Mouse (Mus musculus) intestine, postnatal 0 days (tissue): Measurements from ENCODE around the gene Grk5. TPM values are rescaled to one million over a fixed set of nuclear protein-coding genes. Genes with fewer than 3 reads are reported as not detected.

ENCODE experiments used
- ATAC-seq: fragments of 200-750 bp; cut with Nextera tagmentation; 2 replicates; pipeline ENCODE4 v1.8.0; 2017; ENCODE audit warnings: mild to moderate bottlenecking, moderate TSS enrichment, moderate library complexity
- H3K27ac ChIP-seq: fragments of 300-500 bp; sonication (generic); 2 replicates; pipeline ENCODE4 v1.5.1; 2014; ENCODE audit warnings: mild to moderate bottlenecking, low read depth, low read length, moderate library complexity
- H3K27me3 ChIP-seq: fragments of 300-500 bp; sonication (generic); replicated peaks from 2 replicates; pipeline ENCODE4 v1.6.1; 2014; ENCODE audit warnings: low read length, mixed read lengths; ENCODE audit not compliant: control insufficient read depth, insufficient read depth
- H3K36me3 ChIP-seq: fragments of 300-500 bp; sonication (generic); 2 replicates; pipeline ENCODE4 v1.6.1; 2014; ENCODE audit warnings: mild to moderate bottlenecking, moderate library complexity; ENCODE audit not compliant: control insufficient read depth, insufficient read depth
- H3K4me1 ChIP-seq: fragments of 300-500 bp; sonication (generic); replicated peaks from 2 replicates; pipeline ENCODE4 v1.6.1; 2014; ENCODE audit warnings: antibody characterized with exemption, low read length, mixed read lengths; ENCODE audit not compliant: control insufficient read depth, insufficient read depth
- H3K4me2 ChIP-seq: fragments of 300-500 bp; sonication (generic); replicated peaks from 2 replicates; pipeline ENCODE4 v1.6.1; 2014; ENCODE audit warnings: low read depth, mild to moderate bottlenecking, moderate library complexity
- H3K4me3 ChIP-seq: fragments of 300-500 bp; sonication (generic); 2 replicates; pipeline ENCODE4 v1.5.1; 2014; ENCODE audit warnings: low read depth, low read length
- H3K9ac ChIP-seq: fragments of 300-500 bp; sonication (generic); 2 replicates; pipeline ENCODE4 v1.6.1; 2014; ENCODE audit warnings: mild to moderate bottlenecking, low read depth, low read length
- H3K9me3 ChIP-seq: fragments of 300-500 bp; sonication (generic); 2 replicates; pipeline ENCODE4 v1.6.1; 2016; ENCODE audit warnings: mixed run types; ENCODE audit not compliant: control insufficient read depth
- CTCF ChIP-seq: sonication (generic); IDR thresholded peaks from 2 replicates; pipeline ENCODE4 v1.5.1; 2016; ENCODE audit warnings: low read depth, mild to moderate bottlenecking, control low read depth, antibody characterized with exemption, moderate library complexity
- WGBS: fragments of 180-500 bp; shearing (Covaris S2); extraction: QIAGEN DNeasy Blood & Tissue Kit; methylation state at CpG from one replicate; pipeline ENCODE4 v1.1.7; 2014; 5-methylcytosine and 5-hydroxymethylcytosine counted together
- polyA plus RNA-seq: library from polyadenylated mRNA; unstranded; fragments of >200 nt; fragmentation: Nextera tagmentation; extraction: Ambion mirVana; gene quantifications from 2 replicates; pipeline ENCODE4 v1.2.1, GENCODE M21; 2015

The Grk5 gene
- polyA plus RNA-seq, 1 experiment from 2014 or later = 1.2 TPM

GRCm38 (mm10) chr19:61009266-61009665, 119.7 kb downstream of the Grk5 start:
- H3K4me1 ChIP-seq = no peaks in the 10 kb centered on the region
- no peaks in the 10 kb centered on the region for H3K27me3 ChIP-seq
- H3K4me2 ChIP-seq = no peak overlapping the region
- H3K4me3 ChIP-seq = no peak overlapping the region
- WGBS = 93% methylated on average over 2 of the region's 2 CpGs
- H3K9ac ChIP-seq = no peak overlapping the region
- no peak for ATAC-seq
- no peak overlapping the region for H3K27ac ChIP-seq
- H3K9me3 ChIP-seq = no peaks in the 10 kb centered on the region
- no peak for TF ChIP-seq CTCF
- H3K36me3 ChIP-seq = no peaks in the 10 kb centered on the region

DNA sequence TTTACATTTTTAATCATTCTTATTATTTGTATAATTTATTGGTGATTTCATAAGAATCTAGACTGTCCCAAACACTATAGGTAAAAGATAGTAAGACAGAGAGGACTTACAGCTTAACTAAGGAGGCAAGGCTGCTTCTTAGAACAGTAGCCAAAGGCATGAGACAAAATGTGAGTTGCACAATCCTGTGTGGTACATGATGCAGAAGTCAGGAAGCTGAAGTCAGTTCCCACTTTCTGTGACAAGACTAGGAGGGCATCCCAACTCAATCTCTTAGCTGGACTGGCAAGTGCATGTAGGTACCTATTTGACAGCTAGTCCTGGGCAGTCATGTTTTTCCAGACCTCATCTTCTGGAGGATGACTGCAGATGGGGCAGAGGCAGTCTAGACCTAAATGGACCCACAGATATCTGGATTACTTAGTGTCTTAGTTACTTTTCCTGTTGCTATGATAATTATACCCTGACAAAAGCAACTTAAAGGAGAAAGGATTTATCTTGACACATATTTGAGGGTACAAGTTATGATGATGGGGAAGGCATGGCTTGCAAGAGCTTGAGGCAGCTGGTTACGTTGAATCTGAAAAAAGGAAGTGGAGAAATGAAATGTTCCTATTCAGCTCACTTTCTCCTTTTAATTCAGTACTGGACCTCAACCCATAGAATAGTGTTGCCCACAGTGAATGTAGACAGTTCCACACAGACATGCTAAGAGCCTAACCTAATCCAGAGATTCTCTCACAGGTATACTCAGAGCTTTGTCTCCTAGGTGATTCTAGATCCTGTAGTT, 128.1 kb downstream of the Grk5 start:
- no peaks in the 10 kb centered on the region for H3K4me1 ChIP-seq
- no peaks in the 10 kb centered on the region for H3K9me3 ChIP-seq
- no peak overlapping the region for H3K4me3 ChIP-seq
- no peak for ATAC-seq
- H3K4me2 ChIP-seq = no peak overlapping the region
- TF ChIP-seq CTCF = no peak
- no peaks in the 10 kb centered on the region for H3K27me3 ChIP-seq
- H3K36me3 ChIP-seq = no peaks in the 10 kb centered on the region
- H3K9ac ChIP-seq = no peak overlapping the region
- no peak overlapping the region for H3K27ac ChIP-seq
- WGBS = 92% methylated on average over 1 of the region's 1 CpGs

DNA sequence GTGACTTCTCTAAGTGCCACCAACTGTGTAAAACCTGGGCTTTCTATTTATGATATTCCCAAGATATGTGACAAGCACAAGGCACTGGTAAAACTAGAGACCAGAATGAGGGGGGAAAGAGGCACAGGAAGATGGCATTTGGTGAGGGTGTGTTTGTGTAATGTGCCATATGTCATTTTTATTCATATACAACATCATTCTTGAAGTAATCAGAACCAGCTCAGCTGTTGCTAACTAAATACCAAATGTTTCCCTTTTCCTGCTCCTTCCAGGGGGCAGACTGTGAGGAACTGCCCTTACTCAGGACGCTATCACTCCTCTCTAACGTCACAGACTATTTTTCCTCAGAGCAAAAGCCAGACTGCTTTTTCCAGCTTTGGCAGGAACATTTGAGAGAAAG, 132.0 kb downstream of the Grk5 start:
- 58% methylated on average over 2 of the region's 2 CpGs for WGBS
- Histone ChIP-seq H3K9me3 (no peaks in the 10 kb centered on the region), H3K4me2 (no peak overlapping the region), H3K36me3 (no peaks in the 10 kb centered on the region), H3K27me3 (no peaks in the 10 kb centered on the region), H3K9ac (no peak overlapping the region), H3K4me1 (no peaks in the 10 kb centered on the region), H3K4me3 (no peak overlapping the region), H3K27ac (no peak overlapping the region)
- no peak for ATAC-seq
- no peak for TF ChIP-seq CTCF

DNA sequence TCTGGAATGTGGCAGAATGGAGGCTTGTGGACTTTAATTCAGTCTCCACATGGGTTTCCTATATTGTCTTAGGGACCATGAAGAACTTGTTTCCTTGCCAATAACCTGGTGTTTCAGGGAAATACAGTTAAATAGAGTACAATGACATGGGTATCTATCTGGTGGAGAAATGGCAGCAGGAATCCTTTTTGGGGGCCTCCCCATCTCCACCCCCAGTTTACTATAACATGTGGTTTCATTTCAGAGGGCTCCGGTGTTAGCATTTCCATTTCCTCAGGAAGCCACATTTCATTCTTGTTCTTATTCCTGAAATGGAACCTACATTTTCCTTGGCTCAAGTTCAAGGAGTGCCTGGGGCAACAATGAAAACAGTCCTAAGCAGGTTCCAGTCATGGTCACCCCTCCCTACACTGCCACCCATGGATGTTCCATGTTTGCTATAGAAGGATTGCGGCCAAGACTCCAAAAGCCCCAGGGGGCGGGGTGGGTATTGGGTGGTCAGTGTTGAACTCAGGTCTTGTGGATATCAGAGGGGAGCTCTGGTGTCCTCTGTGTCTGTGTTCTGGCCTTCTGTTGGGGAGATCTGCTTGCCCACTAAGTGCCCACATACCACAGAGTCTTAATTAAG, 132.5 kb downstream of the Grk5 start:
- H3K4me2 ChIP-seq = no peak overlapping the region

DNA sequence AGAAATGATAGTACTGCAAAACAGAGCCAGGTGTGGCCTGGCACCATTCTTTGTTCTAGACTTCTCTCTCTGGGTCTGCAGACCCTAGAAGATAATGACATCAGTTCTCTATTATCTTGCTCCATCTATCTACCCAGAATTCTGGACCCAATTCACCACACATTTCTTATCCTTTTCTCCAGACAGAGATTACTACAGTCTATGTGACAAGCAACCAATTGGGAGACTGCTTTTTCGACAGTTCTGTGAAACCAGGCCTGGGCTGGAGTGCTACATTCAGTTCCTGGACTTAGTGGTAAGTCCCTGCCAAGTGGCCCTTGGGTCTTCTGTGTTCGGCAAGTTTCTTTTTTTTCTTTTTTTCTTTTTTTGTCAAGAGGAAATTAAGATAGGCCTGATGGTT, 142.0 kb downstream of the Grk5 start:
- Histone ChIP-seq H3K36me3 (no peaks in the 10 kb centered on the region), H3K27me3 (no peaks in the 10 kb centered on the region), H3K27ac (no peak overlapping the region), H3K4me3 (no peak overlapping the region), H3K4me2 (no peak overlapping the region), H3K9ac (no peak overlapping the region), H3K9me3 (no peaks in the 10 kb centered on the region), H3K4me1 (no peaks in the 10 kb centered on the region)
- WGBS = 81% methylated on average over 2 of the region's 2 CpGs
- no peak for TF ChIP-seq CTCF
- ATAC-seq = no peak

More for the DNA sequence above, 132.5 kb downstream of the Grk5 start:
- H3K27ac ChIP-seq = no peak overlapping the region
- 79% methylated on average over 3 of the region's 3 CpGs for WGBS
- no peak overlapping the region for H3K4me3 ChIP-seq
- no peaks in the 10 kb centered on the region for H3K27me3 ChIP-seq
- H3K4me1 ChIP-seq = no peaks in the 10 kb centered on the region
- no peak for TF ChIP-seq CTCF
- ATAC-seq = no peak
- H3K9ac ChIP-seq = no peak overlapping the region
- H3K36me3 ChIP-seq = no peaks in the 10 kb centered on the region
- H3K9me3 ChIP-seq = no peaks in the 10 kb centered on the region

DNA sequence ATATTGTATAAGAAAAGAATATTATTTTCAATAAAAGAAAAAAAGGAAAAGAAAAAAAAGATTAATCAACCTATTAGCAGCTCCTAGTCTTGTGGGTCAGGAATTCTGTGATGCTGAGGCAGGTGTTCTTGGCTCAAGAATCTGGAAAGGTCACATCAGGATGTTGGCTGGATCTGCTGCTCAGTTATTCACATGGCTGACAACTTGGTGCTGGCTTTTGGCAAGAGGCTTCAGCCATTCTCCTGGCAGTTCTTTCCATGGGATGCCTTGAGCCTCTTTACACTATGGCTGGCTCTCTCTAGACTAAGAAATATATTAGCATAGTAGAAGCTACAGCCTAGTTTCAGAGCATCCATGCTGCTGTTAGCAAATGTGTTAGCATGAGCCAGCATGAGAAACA, 149.6 kb downstream of the Grk5 start:
- H3K27ac ChIP-seq = no peak overlapping the region
- H3K4me3 ChIP-seq = no peak overlapping the region
- no peak for TF ChIP-seq CTCF
- H3K27me3 ChIP-seq = no peaks in the 10 kb centered on the region
- no peak overlapping the region for H3K9ac ChIP-seq
- ATAC-seq = no peak
- no peaks in the 10 kb centered on the region for H3K4me1 ChIP-seq
- H3K9me3 ChIP-seq = no peaks in the 10 kb centered on the region
- H3K36me3 ChIP-seq = no peaks in the 10 kb centered on the region
- H3K4me2 ChIP-seq = no peak overlapping the region
